Mouse (Mus musculus): ENCODE data around the gene Noct. TPM values are rescaled to one million over a fixed set of nuclear protein-coding genes. Genes with fewer than 3 reads are reported as not detected.

The Noct gene
- total and polyA plus RNA-seq, 3 experiments = 17.8 to 26.7 TPM; not detected in 1

- Histone ChIP-seq H3K36me3 (ENCODE audit: control insufficient read depth in 1 of 2, insufficient read depth in 2 of 2, low read length in 2 of 2) (peaks cover 0 to 11% of the 10 kb centered on the region in 2 experiments; a peak in 2 of 4 replicates), H3K27me3 (ENCODE audit: control insufficient read depth in 1 of 2, insufficient read depth in 2 of 2, low read length in 2 of 2) (no peaks in the 10 kb centered on the region), H3K27ac (ENCODE audit: control insufficient read depth, low read depth, low read length) (no peak overlapping the region), H3K9me3 (replicated peaks; ENCODE audit: insufficient read depth, low read length) (no peaks in the 10 kb centered on the region), H3K79me2 (ENCODE audit: control insufficient read depth, insufficient read depth, low read length, poor library complexity) (no peaks in the 10 kb centered on the region), H3K4me3 (ENCODE audit: control insufficient read depth in 1 of 2, insufficient read depth in 1 of 2, low read depth in 2 of 2, low read length in 2 of 2) (no peak overlapping the region), H3K4me1 (ENCODE audit: control insufficient read depth in 1 of 2, insufficient read depth in 2 of 2, low read length in 2 of 2) (no peaks in the 10 kb centered on the region), H3K9ac (ENCODE audit: control insufficient read depth, low read depth, low read length, poor library complexity, severe bottlenecking) (no peak overlapping the region)
- no peak for DNase-seq (ENCODE audit: low read depth, low spot score)
- TF ChIP-seq RAD21 (IDR thresholded peaks at IDR 0.05; ENCODE audit: low read depth, low read length) (no peak), RCOR1 (IDR thresholded peaks at IDR 0.05; ENCODE audit: low read depth, low read length) (no peak), MEF2A (IDR thresholded peaks at IDR 0.05; ENCODE audit: extremely low read depth, insufficient replicate concordance, low read depth, low read length, poor library complexity, severe bottlenecking) (no peak), MXI1 (IDR thresholded peaks at IDR 0.05; ENCODE audit: low read depth, low read length) (no peak), CHD2 (IDR thresholded peaks at IDR 0.05; ENCODE audit: low read length) (no peak), MAFK (IDR thresholded peaks at IDR 0.05; ENCODE audit: borderline replicate concordance, low read depth, low read length) (no peak)
These were observed 23.5 kb downstream of the Noct start for GRCm38 (mm10) chr3:51247704-51248103.

GRCm38 (mm10) chr3:51248600-51248999, 24.4 kb downstream of the Noct start:
- peaks cover 0 to 15% of the 10 kb centered on the region in 2 experiments; a peak in 2 of 4 replicates for H3K36me3 ChIP-seq (ENCODE audit: control insufficient read depth in 1 of 2, insufficient read depth in 2 of 2, low read length in 2 of 2)
- no peaks in the 10 kb centered on the region for H3K4me1 ChIP-seq (ENCODE audit: control insufficient read depth in 1 of 2, insufficient read depth in 2 of 2, low read length in 2 of 2)
- DNase-seq (ENCODE audit: low read depth, low spot score) = no peak
- no peak overlapping the region for H3K27ac ChIP-seq (ENCODE audit: control insufficient read depth, low read depth, low read length)
- H3K27me3 ChIP-seq (ENCODE audit: control insufficient read depth in 1 of 2, insufficient read depth in 2 of 2, low read length in 2 of 2) = no peaks in the 10 kb centered on the region
- no peak overlapping the region for H3K4me3 ChIP-seq (ENCODE audit: control insufficient read depth in 1 of 2, insufficient read depth in 1 of 2, low read depth in 2 of 2, low read length in 2 of 2)
- TF ChIP-seq ZMIZ1 (IDR thresholded peaks at IDR 0.05; ENCODE audit: low read depth, low read length) = no peak
- TF ChIP-seq SIN3A (IDR thresholded peaks at IDR 0.05; ENCODE audit: low read length) = no peak
- no peak for TF ChIP-seq POLR2A (IDR thresholded peaks at IDR 0.05; ENCODE audit: control insufficient read depth in 1 of 2, insufficient read depth in 1 of 2, low read depth in 1 of 2, low read length in 2 of 2, poor library complexity in 1 of 2)
- TF ChIP-seq HCFC1 (IDR thresholded peaks at IDR 0.05; ENCODE audit: low read depth, low read length) = no peak
- TF ChIP-seq USF1 (IDR thresholded peaks at IDR 0.05; ENCODE audit: low read depth, low read length) = no peak
- no peak for TF ChIP-seq RCOR1 (IDR thresholded peaks at IDR 0.05; ENCODE audit: low read depth, low read length)
- TF ChIP-seq BHLHE40 (IDR thresholded peaks at IDR 0.05; ENCODE audit: borderline replicate concordance, low read depth, low read length) = no peak
- TF ChIP-seq TCF12 (IDR thresholded peaks at IDR 0.05; ENCODE audit: low read depth, low read length) = no peak
- TF ChIP-seq EP300 (IDR thresholded peaks at IDR 0.05; ENCODE audit: low read depth in 1 of 2, low read length in 2 of 2) = no peak
- no peak for TF ChIP-seq MYB (IDR thresholded peaks at IDR 0.05; ENCODE audit: low read depth, low read length)
- TF ChIP-seq UBTF (IDR thresholded peaks at IDR 0.05; ENCODE audit: borderline replicate concordance, insufficient read depth, low read depth, low read length) = no peak
- TF ChIP-seq ELF1 (IDR thresholded peaks at IDR 0.05; ENCODE audit: low read depth, low read length) = no peak
- TF ChIP-seq CHD2 (IDR thresholded peaks at IDR 0.05; ENCODE audit: low read length) = no peak
- no peak for TF ChIP-seq CTCF (IDR thresholded peaks at IDR 0.05 in 2 of 3, conservative IDR thresholded peaks at IDR 0.05 in 1 of 3; ENCODE audit: control insufficient read depth in 1 of 3, insufficient read depth in 1 of 3, low read depth in 2 of 3, low read length in 3 of 3, poor library complexity in 1 of 3, severe bottlenecking in 1 of 3)
- TF ChIP-seq ZC3H11A (IDR thresholded peaks at IDR 0.05; ENCODE audit: low read depth, low read length) = no peak
- TF ChIP-seq POLR2AphosphoS2 (IDR thresholded peaks at IDR 0.05; ENCODE audit: low read length) = no peak; the same call in 1 of the 2 replicates
- TF ChIP-seq TBP (IDR thresholded peaks at IDR 0.05; ENCODE audit: low read depth, low read length) = no peak
- TF ChIP-seq NELFE (IDR thresholded peaks at IDR 0.05; ENCODE audit: low read depth, low read length) = no peak
- TF ChIP-seq MAZ (IDR thresholded peaks at IDR 0.05; ENCODE audit: low read depth, low read length) = no peak
- TF ChIP-seq GATA1 (IDR thresholded peaks at IDR 0.05; ENCODE audit: low read depth, low read length) = no peak
- H3K79me2 ChIP-seq (ENCODE audit: control insufficient read depth, insufficient read depth, low read length, poor library complexity) = no peaks in the 10 kb centered on the region
- no peaks in the 10 kb centered on the region for H3K9me3 ChIP-seq (replicated peaks; ENCODE audit: insufficient read depth, low read length)
- no peak overlapping the region for H3K9ac ChIP-seq (ENCODE audit: control insufficient read depth, low read depth, low read length, poor library complexity, severe bottlenecking)
